Mouse (Mus musculus) limb, embryonic 15.5 days (tissue): ENCODE measurements around the gene Nup210. TPM values are rescaled to one million over a fixed set of nuclear protein-coding genes. Genes with fewer than 3 reads are reported as not detected.
A peak's percentile ranks its signal among the peaks of the same experiment; 100 is the strongest.

Source experiments
- ATAC-seq: fragments of 200-750 bp; cut with Nextera tagmentation; 2 replicates; pipeline ENCODE4 v1.8.0; 2017; ENCODE audit warnings: low read depth, moderate TSS enrichment; ENCODE audit not compliant: insufficient number of reproducible peaks, low FRiP score, low TSS enrichment
- H3K27ac ChIP-seq: fragments of 300-500 bp; sonication (generic); 2 replicates; pipeline ENCODE4 v1.5.1; 2015; ENCODE audit warnings: moderate library complexity, mild to moderate bottlenecking, inconsistent platforms
- H3K27me3 ChIP-seq: fragments of 300-500 bp; sonication (generic); 2 replicates; pipeline ENCODE4 v1.6.1; 2015; ENCODE audit warnings: inconsistent platforms
- H3K36me3 ChIP-seq: fragments of 300-500 bp; sonication (generic); 2 replicates; pipeline ENCODE4 v1.6.1; 2015; ENCODE audit warnings: inconsistent platforms
- H3K4me1 ChIP-seq: fragments of 300-500 bp; sonication (generic); 2 replicates; pipeline ENCODE4 v1.6.1; 2015; ENCODE audit warnings: inconsistent platforms
- H3K4me2 ChIP-seq: fragments of 300-500 bp; sonication (generic); 2 replicates; pipeline ENCODE4 v1.6.1; 2015; ENCODE audit warnings: mild to moderate bottlenecking, inconsistent platforms
- H3K4me3 ChIP-seq: fragments of 300-500 bp; sonication (generic); 2 replicates; pipeline ENCODE4 v1.5.1; 2015; ENCODE audit warnings: mild to moderate bottlenecking, inconsistent platforms
- H3K9ac ChIP-seq: fragments of 300-500 bp; sonication (generic); 2 replicates; pipeline ENCODE4 v1.6.1; 2015; ENCODE audit warnings: inconsistent platforms
- H3K9me3 ChIP-seq: fragments of 300-500 bp; sonication (generic); 2 replicates; pipeline ENCODE4 v1.6.1; 2016; ENCODE audit warnings: inconsistent platforms
- WGBS: fragments of 180-500 bp; shearing (Covaris S2); methylation state at CpG from one replicate; pipeline ENCODE4 v1.1.7; 2015; 5-methylcytosine and 5-hydroxymethylcytosine counted together
- polyA plus RNA-seq: library from polyadenylated mRNA; unstranded; fragments of >200 nt; fragmentation: Nextera tagmentation; extraction: Ambion mirVana; gene quantifications from 2 replicates; pipeline ENCODE4 v1.2.1, GENCODE M21; 2015

Gene Nup210
- polyA plus RNA-seq, 1 experiment from 2014 or later, result 11.3 TPM

GRCm38 (mm10) chr6:91048019-91048418 is 68.6 kb downstream of the Nup210 start:
- Histone ChIP-seq H3K4me1 (peaks cover 13% of the 10 kb centered on the region), H3K36me3 (no peaks in the 10 kb centered on the region), H3K4me2 (no peak overlapping the region), H3K9me3 (no peaks in the 10 kb centered on the region), H3K9ac (no peak overlapping the region), H3K27me3 (no peaks in the 10 kb centered on the region), H3K27ac (no peak overlapping the region), H3K4me3 (no peak overlapping the region)
- ATAC-seq, result no peak
- 83% methylated on average over 7 of the region's 7 CpGs for WGBS

GRCm38 (mm10) chr6:91047434-91047833 is 69.2 kb downstream of the Nup210 start:
- WGBS, result 82% methylated on average over 5 of the region's 5 CpGs
- no peak for ATAC-seq
- no peak overlapping the region for H3K9ac ChIP-seq
- H3K4me1 ChIP-seq, result peaks cover 13% of the 10 kb centered on the region
- no peak overlapping the region for H3K4me2 ChIP-seq
- no peaks in the 10 kb centered on the region for H3K9me3 ChIP-seq
- no peak overlapping the region for H3K27ac ChIP-seq
- H3K36me3 ChIP-seq, result no peaks in the 10 kb centered on the region
- H3K4me3 ChIP-seq, result no peak overlapping the region
- H3K27me3 ChIP-seq, result no peaks in the 10 kb centered on the region

DNA sequence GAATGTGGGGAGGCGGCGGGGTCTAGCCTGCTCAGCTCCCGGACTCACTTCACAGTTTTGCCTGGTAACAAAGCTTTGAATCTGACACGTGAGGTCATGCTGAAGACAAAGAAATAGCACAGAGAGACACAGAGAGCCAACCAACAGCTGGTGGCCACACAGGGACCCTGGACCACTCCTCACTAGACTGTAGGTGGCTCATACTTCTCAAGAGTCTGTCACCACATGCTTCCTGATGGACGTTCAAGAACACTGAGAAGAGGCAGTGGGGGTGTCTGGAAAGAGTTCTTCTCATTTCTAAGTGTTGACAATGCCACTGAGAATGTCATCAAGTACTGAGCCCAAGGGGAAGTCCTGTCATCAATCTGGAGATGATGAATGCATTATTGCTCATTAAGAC is 70.4 kb downstream of the Nup210 start:
- Histone ChIP-seq H3K4me3 (no peak overlapping the region), H3K36me3 (no peaks in the 10 kb centered on the region), H3K9ac (no peak overlapping the region), H3K9me3 (no peaks in the 10 kb centered on the region), H3K27me3 (no peaks in the 10 kb centered on the region), H3K4me1 (peaks cover 13% of the 10 kb centered on the region), H3K4me2 (no peak overlapping the region), H3K27ac (no peak overlapping the region)
- WGBS, result 77% methylated on average over 5 of the region's 5 CpGs
- ATAC-seq, result no peak

- no peak for ATAC-seq
- no peak overlapping the region for H3K27ac ChIP-seq
These were observed 71.8 kb downstream of the Nup210 start for GRCm38 (mm10) chr6:91044628-91045331.

DNA sequence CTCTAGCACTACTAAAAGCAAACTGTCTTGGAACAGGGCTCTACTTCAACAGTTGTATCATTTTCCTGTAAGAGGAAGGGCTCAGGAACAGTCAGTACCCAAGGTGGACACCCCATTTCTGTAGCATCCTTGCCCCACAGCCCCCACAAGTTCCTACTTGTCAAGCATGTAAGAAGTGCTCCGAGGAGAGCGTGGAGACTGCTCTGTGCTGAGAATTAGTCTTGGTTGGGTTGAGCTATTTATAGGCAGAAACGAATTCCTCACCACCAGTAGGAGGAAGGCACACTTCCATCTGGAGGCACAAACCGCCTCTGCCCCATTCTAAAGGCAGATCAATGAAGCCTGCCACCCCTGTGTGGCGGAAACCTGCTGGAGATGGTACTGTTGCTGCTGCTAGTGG is 75.3 kb downstream of the Nup210 start:
- no peaks in the 10 kb centered on the region for H3K9me3 ChIP-seq
- peaks cover 13% of the 10 kb centered on the region for H3K4me1 ChIP-seq
- H3K4me3 ChIP-seq, result no peak overlapping the region
- H3K4me2 ChIP-seq, result no peak overlapping the region
- no peak overlapping the region for H3K27ac ChIP-seq
- ATAC-seq, result no peak
- H3K36me3 ChIP-seq, result no peaks in the 10 kb centered on the region
- no peak overlapping the region for H3K9ac ChIP-seq
- WGBS, result 51% methylated on average over 5 of the region's 5 CpGs
- H3K27me3 ChIP-seq, result no peaks in the 10 kb centered on the region

More at GRCm38 (mm10) chr6:91044628-91045331, 71.8 kb downstream of the Nup210 start:
- H3K4me1 ChIP-seq, result peaks cover 13% of the 10 kb centered on the region
- H3K27me3 ChIP-seq, result no peaks in the 10 kb centered on the region
- WGBS, result 34% methylated on average over 6 of the region's 6 CpGs
- no peak overlapping the region for H3K4me3 ChIP-seq
- H3K9ac ChIP-seq, result no peak overlapping the region
- no peak overlapping the region for H3K4me2 ChIP-seq
- H3K36me3 ChIP-seq, result no peaks in the 10 kb centered on the region
- H3K9me3 ChIP-seq, result no peaks in the 10 kb centered on the region

GRCm38 (mm10) chr6:91028256-91028655 is 88.4 kb downstream of the Nup210 start:
- Histone ChIP-seq H3K27me3 (no peaks in the 10 kb centered on the region), H3K4me1 (0 out of 2 replicates have a peak, but pooled peaks cover 7% of the 10 kb centered on the region), H3K9ac (no peak overlapping the region), H3K4me3 (no peak overlapping the region), H3K27ac (no peak overlapping the region), H3K9me3 (no peaks in the 10 kb centered on the region), H3K36me3 (no peaks in the 10 kb centered on the region), H3K4me2 (no peak overlapping the region)
- no peak for ATAC-seq
- 82% methylated on average over 5 of the region's 5 CpGs for WGBS

GRCm38 (mm10) chr6:91020810-91021209 is 95.8 kb downstream of the Nup210 start:
- WGBS, result 29% methylated on average over 7 of the region's 7 CpGs
- 0 out of 2 replicates have a peak overlapping the region, but pooled peaks have one; percentile 8 for H3K27ac ChIP-seq
- no peak for ATAC-seq
- no peak overlapping the region for H3K4me2 ChIP-seq
- no peak overlapping the region for H3K4me3 ChIP-seq
- no peaks in the 10 kb centered on the region for H3K36me3 ChIP-seq
- H3K27me3 ChIP-seq, result no peaks in the 10 kb centered on the region
- no peak overlapping the region for H3K9ac ChIP-seq
- no peaks in the 10 kb centered on the region for H3K9me3 ChIP-seq
- H3K4me1 ChIP-seq, result peaks cover 21% of the 10 kb centered on the region

DNA sequence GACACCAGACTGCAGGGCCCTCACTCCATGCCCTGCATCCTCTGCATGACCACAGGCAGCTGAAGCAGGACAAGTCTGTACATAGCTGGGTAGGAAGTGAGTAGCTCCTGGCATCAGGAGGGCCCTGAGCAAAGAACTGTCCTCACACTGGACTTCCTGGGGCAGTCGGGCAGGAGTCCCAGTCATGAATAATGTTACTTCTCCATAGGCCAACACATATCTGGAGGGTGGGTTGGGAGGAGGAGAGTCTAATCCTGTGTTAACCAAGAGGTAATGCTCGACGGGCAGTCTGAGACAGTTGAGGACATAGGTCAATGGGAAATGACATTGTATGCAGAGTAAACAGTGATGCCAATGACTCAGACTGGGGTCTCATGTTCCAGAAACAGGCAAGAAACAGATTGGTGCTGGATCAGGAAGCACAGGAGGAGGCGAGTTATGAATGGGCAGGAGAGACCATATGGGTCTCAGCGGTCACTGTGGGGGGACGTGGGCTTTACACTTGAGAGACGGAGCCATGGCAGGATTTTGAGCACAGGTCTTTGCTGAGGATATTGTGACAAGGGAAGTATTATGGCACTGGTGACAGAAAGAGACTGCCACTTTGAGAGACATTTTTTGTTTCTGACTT is 99.9 kb downstream of the Nup210 start:
- Histone ChIP-seq H3K9me3 (no peaks in the 10 kb centered on the region), H3K9ac (no peak overlapping the region), H3K27ac (no peak overlapping the region), H3K4me2 (no peak overlapping the region), H3K36me3 (no peaks in the 10 kb centered on the region), H3K4me1 (peaks cover 16% of the 10 kb centered on the region), H3K27me3 (no peaks in the 10 kb centered on the region), H3K4me3 (no peak overlapping the region)
- no peak for ATAC-seq
- WGBS, result 84% methylated on average over 7 of the region's 7 CpGs

DNA sequence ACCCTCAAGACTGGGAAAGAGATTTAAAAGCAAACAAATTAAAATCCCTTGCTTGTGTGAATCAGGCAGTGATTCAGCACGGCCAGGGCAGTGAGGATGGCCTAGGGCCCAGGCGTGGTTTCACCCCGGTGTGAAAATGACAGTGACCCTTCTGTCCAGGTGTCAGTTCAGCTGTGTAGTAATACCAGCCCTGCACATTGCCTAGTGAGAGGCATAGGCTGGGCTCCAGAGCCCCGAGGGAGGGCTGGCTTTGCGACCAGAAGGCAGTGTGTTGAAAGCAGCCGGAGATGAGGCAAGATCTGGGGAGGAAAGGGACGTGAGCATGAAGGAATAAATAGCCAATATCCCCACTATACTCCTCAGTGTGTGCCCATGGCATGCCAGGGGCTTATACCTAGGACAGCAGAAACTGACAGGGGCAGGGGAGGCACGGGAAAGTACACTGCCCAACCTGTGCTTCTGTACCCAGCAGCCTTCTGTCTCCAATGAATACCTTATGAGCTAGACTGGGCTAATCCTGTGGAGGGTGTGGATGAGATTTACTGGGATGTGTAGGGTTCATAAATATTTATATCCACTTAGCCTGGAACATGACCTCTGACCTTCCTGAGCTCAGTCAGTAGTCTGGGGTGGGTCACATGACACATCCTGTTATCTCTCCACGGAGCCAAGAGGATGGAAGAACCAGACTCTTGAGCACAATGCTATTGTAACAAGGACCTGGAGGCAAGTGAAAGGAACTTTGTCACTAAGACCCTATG is 102.3 kb downstream of the Nup210 start:
- Histone ChIP-seq H3K9ac (no peak overlapping the region), H3K27me3 (no peaks in the 10 kb centered on the region), H3K4me3 (no peak overlapping the region), H3K4me2 (no peak overlapping the region), H3K27ac (no peak overlapping the region), H3K36me3 (no peaks in the 10 kb centered on the region), H3K9me3 (no peaks in the 10 kb centered on the region), H3K4me1 (no peaks in the 10 kb centered on the region)
- WGBS, result 48% methylated on average over 9 of the region's 9 CpGs
- ATAC-seq, result no peak

DNA sequence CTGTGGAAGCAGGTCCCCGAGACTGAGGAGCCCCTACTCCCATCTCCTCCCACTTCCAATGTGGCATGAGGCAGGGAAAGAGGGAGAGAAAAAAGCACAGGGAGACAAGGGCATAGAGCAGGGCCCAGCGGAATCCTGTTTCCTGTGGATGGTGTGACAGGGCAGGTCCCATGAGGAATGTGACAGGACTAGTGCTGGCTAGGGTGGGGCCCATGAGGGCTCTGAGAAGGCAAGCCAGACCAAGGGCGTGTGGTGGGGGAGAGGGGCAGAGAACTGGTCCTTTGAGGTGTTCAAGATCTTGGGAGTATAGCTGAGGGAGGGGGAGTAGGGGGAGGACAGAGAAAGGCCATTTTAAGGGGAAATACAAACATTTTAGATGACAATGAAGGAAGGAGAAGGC is 104.2 kb downstream of the Nup210 start:
- WGBS, result 64% methylated on average over 3 of the region's 3 CpGs
- ATAC-seq, result no peak
- no peak overlapping the region for H3K27ac ChIP-seq

DNA sequence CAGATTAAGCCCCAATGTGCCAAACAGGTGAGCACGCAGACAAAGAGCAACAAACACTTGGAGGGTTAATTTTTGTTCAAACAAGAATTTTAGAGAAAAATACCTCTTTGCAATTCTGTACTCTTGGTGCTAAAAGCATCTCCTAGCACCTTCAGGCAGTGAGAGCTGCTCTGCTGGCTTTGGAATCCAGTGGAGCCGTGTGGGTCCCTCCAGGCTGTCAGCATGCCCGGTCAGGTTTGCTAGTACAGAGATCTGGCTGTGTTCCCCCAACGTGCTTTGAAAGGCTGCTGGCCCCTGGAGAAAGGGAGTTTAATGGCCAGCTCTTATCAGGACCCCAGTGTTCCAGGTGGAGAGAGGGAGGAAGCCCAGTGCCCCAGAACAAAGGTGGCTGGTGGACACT is 105.1 kb downstream of the Nup210 start:
- Histone ChIP-seq H3K27ac (no peak overlapping the region), H3K9me3 (no peaks in the 10 kb centered on the region), H3K4me1 (no peaks in the 10 kb centered on the region), H3K36me3 (no peaks in the 10 kb centered on the region), H3K27me3 (no peaks in the 10 kb centered on the region), H3K4me2 (no peak overlapping the region), H3K4me3 (no peak overlapping the region), H3K9ac (no peak overlapping the region)
- ATAC-seq, result no peak
- 40% methylated on average over 4 of the region's 4 CpGs for WGBS

More for the DNA sequence above, 104.2 kb downstream of the Nup210 start:
- Histone ChIP-seq H3K4me1 (no peaks in the 10 kb centered on the region), H3K9ac (no peak overlapping the region), H3K4me3 (no peak overlapping the region), H3K9me3 (no peaks in the 10 kb centered on the region), H3K36me3 (no peaks in the 10 kb centered on the region), H3K27me3 (no peaks in the 10 kb centered on the region), H3K4me2 (no peak overlapping the region)

DNA sequence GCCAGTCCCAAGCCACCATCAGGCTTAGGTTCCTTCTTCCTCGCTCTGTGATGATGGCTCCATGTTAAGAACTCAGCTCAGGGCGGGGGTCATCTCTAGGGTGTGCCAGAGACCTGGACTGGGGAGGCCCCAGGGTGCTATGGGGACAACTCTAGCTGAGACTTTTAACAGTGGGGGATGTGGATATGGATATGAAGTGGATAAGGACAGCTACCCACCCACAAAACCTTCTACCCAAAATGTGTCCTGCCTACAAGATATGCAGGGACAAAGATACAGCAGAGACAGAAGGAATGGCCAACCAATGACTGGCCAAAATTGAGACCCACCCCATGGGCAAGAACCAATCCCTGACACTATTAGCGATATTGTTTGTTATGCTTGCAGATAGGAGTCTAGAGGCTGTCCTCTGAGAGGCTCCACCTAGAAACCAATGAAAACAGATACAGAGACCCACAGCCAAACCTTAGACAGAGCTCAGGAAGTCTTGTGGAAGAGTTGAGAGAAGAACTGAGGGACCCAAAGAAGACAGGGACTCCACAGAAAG is 108.3 kb downstream of the Nup210 start:
- no peak overlapping the region for H3K4me3 ChIP-seq
- no peak for ATAC-seq
- H3K36me3 ChIP-seq, result no peaks in the 10 kb centered on the region
- H3K9ac ChIP-seq, result no peak overlapping the region
- 83% methylated on average over 3 of the region's 3 CpGs for WGBS
- H3K27me3 ChIP-seq, result no peaks in the 10 kb centered on the region
- H3K4me1 ChIP-seq, result no peaks in the 10 kb centered on the region
- no peak overlapping the region for H3K4me2 ChIP-seq
- H3K9me3 ChIP-seq, result no peaks in the 10 kb centered on the region
- H3K27ac ChIP-seq, result no peak overlapping the region
